Mouse (Mus musculus): ENCODE results near the gene Tmco5b. TPM values are rescaled to one million over a fixed set of nuclear protein-coding genes. Genes with fewer than 3 reads are reported as not detected.

Gene Tmco5b
- polyA plus RNA-seq (2015; fragmentation: Nextera tagmentation; extraction: Ambion mirVana) = not detected in 2 replicates

- Histone ChIP-seq H3K27ac (replicated peaks) (no peak within 1 kb of the TSS), H3K9ac (no peak within 1 kb of the TSS), H3K4me3 (no peak within 1 kb of the TSS), H3K4me2 (no peak within 1 kb of the TSS), H3K27me3 (replicated peaks) (no peaks in the 10 kb centered on the region), H3K9me3 (no peaks in the 10 kb centered on the region), H3K36me3 (no peaks in the 10 kb centered on the region), H3K4me1 (no peaks in the 10 kb centered on the region)
- WGBS = 75% methylated on average over 2 of the region's 2 CpGs
- ATAC-seq (ENCODE audit: extremely low read depth, insufficient number of reproducible peaks, low FRiP score, low TSS enrichment) = no peak
These were observed at the start of gene Tmco5b for GRCm38 (mm10) chr2:113285432-113285831. Tmco5b (plus strand) TSS chr2:113285732.

- Histone ChIP-seq H3K9ac (no peak overlapping the region), H3K27me3 (replicated peaks) (no peaks in the 10 kb centered on the region), H3K27ac (replicated peaks) (no peak overlapping the region), H3K9me3 (no peaks in the 10 kb centered on the region), H3K4me2 (no peak overlapping the region), H3K4me3 (no peak overlapping the region), H3K4me1 (no peaks in the 10 kb centered on the region), H3K36me3 (no peaks in the 10 kb centered on the region)
- WGBS = 55% methylated on average over 1 of the region's 1 CpGs
- ATAC-seq (ENCODE audit: extremely low read depth, insufficient number of reproducible peaks, low FRiP score, low TSS enrichment) = no peak
These were observed 48.5 kb upstream of the Tmco5b start for GRCm38 (mm10) chr2:113236993-113237392.

GRCm38 (mm10) chr2:113238871-113239270 is 46.7 kb upstream of the Tmco5b start:
- H3K4me1 ChIP-seq = no peaks in the 10 kb centered on the region
- H3K4me3 ChIP-seq = no peak overlapping the region
- no peaks in the 10 kb centered on the region for H3K36me3 ChIP-seq
- 66% methylated on average over 5 of the region's 5 CpGs for WGBS
- H3K9ac ChIP-seq = no peak overlapping the region
- no peaks in the 10 kb centered on the region for H3K9me3 ChIP-seq
- H3K27me3 ChIP-seq (replicated peaks) = no peaks in the 10 kb centered on the region
- H3K27ac ChIP-seq (replicated peaks) = no peak overlapping the region
- no peak for ATAC-seq (ENCODE audit: extremely low read depth, insufficient number of reproducible peaks, low FRiP score, low TSS enrichment)
- H3K4me2 ChIP-seq = no peak overlapping the region

- 0 out of 2 replicates have a peak, but pooled peaks cover 9% of the 10 kb centered on the region for H3K27me3 ChIP-seq (replicated peaks)
- H3K4me2 ChIP-seq = peak overlapping the region; percentile 46
- H3K9me3 ChIP-seq = no peaks in the 10 kb centered on the region
- peak overlapping the region; percentile 52; the same call in 1 of the 2 replicates for H3K9ac ChIP-seq
- no peak overlapping the region for H3K4me3 ChIP-seq
- no peaks in the 10 kb centered on the region for H3K36me3 ChIP-seq
- H3K4me1 ChIP-seq = no peaks in the 10 kb centered on the region
- ATAC-seq (ENCODE audit: extremely low read depth, insufficient number of reproducible peaks, low FRiP score, low TSS enrichment) = no peak
- WGBS = 33% methylated on average over 18 of the region's 18 CpGs
- no peak overlapping the region for H3K27ac ChIP-seq (replicated peaks)
These were observed 17.1 kb downstream of the Tmco5b start for GRCm38 (mm10) chr2:113302349-113303239.

GRCm38 (mm10) chr2:113303240-113303538 is 17.7 kb downstream of the Tmco5b start:
- H3K4me3 ChIP-seq = no peak overlapping the region
- H3K9me3 ChIP-seq = no peaks in the 10 kb centered on the region
- H3K4me2 ChIP-seq = no peak overlapping the region
- 0 out of 2 replicates have a peak, but pooled peaks cover 9% of the 10 kb centered on the region for H3K27me3 ChIP-seq (replicated peaks)
- no peaks in the 10 kb centered on the region for H3K36me3 ChIP-seq
- no peak overlapping the region for H3K27ac ChIP-seq (replicated peaks)
- no peak; the same call in 1 of the 2 replicates for ATAC-seq (ENCODE audit: extremely low read depth, insufficient number of reproducible peaks, low FRiP score, low TSS enrichment)
- H3K9ac ChIP-seq = no peak overlapping the region
- WGBS = 58% methylated on average over 4 of the region's 4 CpGs
- no peaks in the 10 kb centered on the region for H3K4me1 ChIP-seq

- no peak overlapping the region for H3K9ac ChIP-seq
- H3K4me1 ChIP-seq = no peaks in the 10 kb centered on the region
- H3K27ac ChIP-seq (replicated peaks) = no peak overlapping the region
- no peaks in the 10 kb centered on the region for H3K36me3 ChIP-seq
- H3K27me3 ChIP-seq (replicated peaks) = 0 out of 2 replicates have a peak, but pooled peaks cover 9% of the 10 kb centered on the region
- no peak for ATAC-seq (ENCODE audit: extremely low read depth, insufficient number of reproducible peaks, low FRiP score, low TSS enrichment)
- H3K4me3 ChIP-seq = no peak overlapping the region
- H3K9me3 ChIP-seq = no peaks in the 10 kb centered on the region
- 10% methylated on average over 4 of the region's 4 CpGs for WGBS
- H3K4me2 ChIP-seq = no peak overlapping the region
These were observed 19.8 kb downstream of the Tmco5b start for GRCm38 (mm10) chr2:113305339-113305738.

- Histone ChIP-seq H3K4me1 (no peaks in the 10 kb centered on the region), H3K9me3 (0 out of 2 replicates have a peak, but pooled peaks cover 4% of the 10 kb centered on the region), H3K4me3 (no peak overlapping the region), H3K27me3 (replicated peaks) (no peaks in the 10 kb centered on the region), H3K9ac (no peak overlapping the region), H3K4me2 (no peak overlapping the region), H3K27ac (replicated peaks) (no peak overlapping the region), H3K36me3 (no peaks in the 10 kb centered on the region)
- 81% methylated on average over 3 of the region's 3 CpGs for WGBS
- no peak for ATAC-seq (ENCODE audit: extremely low read depth, insufficient number of reproducible peaks, low FRiP score, low TSS enrichment)
These were observed 25.7 kb downstream of the Tmco5b start for GRCm38 (mm10) chr2:113311211-113311610.

GRCm38 (mm10) chr2:113323016-113323415 is 37.5 kb downstream of the Tmco5b start:
- Histone ChIP-seq H3K4me3 (no peak overlapping the region), H3K27ac (replicated peaks) (no peak overlapping the region), H3K4me2 (no peak overlapping the region), H3K4me1 (peaks cover 7% of the 10 kb centered on the region), H3K27me3 (replicated peaks) (peaks cover 4% of the 10 kb centered on the region), H3K36me3 (no peaks in the 10 kb centered on the region), H3K9me3 (no peaks in the 10 kb centered on the region; the same call in 1 of the 2 replicates), H3K9ac (no peak overlapping the region)
- no peak for ATAC-seq (ENCODE audit: extremely low read depth, insufficient number of reproducible peaks, low FRiP score, low TSS enrichment)
- 35% methylated on average over 7 of the region's 7 CpGs for WGBS

GRCm38 (mm10) chr2:113333799-113334541 is 48.4 kb downstream of the Tmco5b start:
- H3K4me2 ChIP-seq = no peak overlapping the region
- 49% methylated on average over 9 of the region's 9 CpGs for WGBS
- H3K27ac ChIP-seq (replicated peaks) = no peak overlapping the region
- no peak overlapping the region for H3K9ac ChIP-seq
- H3K9me3 ChIP-seq = no peaks in the 10 kb centered on the region
- ATAC-seq (ENCODE audit: extremely low read depth, insufficient number of reproducible peaks, low FRiP score, low TSS enrichment) = no peak
- H3K4me1 ChIP-seq = no peaks in the 10 kb centered on the region
- H3K27me3 ChIP-seq (replicated peaks) = peaks cover under 1% of the 10 kb centered on the region; the same call in 1 of the 2 replicates
- H3K36me3 ChIP-seq = no peaks in the 10 kb centered on the region
- H3K4me3 ChIP-seq = no peak overlapping the region

- 73% methylated on average over 3 of the region's 3 CpGs for WGBS
- Histone ChIP-seq H3K4me1 (no peaks in the 10 kb centered on the region), H3K9me3 (no peaks in the 10 kb centered on the region), H3K9ac (no peak overlapping the region), H3K27ac (replicated peaks) (no peak overlapping the region), H3K4me3 (no peak overlapping the region), H3K36me3 (no peaks in the 10 kb centered on the region), H3K27me3 (replicated peaks) (no peaks in the 10 kb centered on the region), H3K4me2 (no peak overlapping the region)
- no peak for ATAC-seq (ENCODE audit: extremely low read depth, insufficient number of reproducible peaks, low FRiP score, low TSS enrichment)
These were observed 50.2 kb downstream of the Tmco5b start for GRCm38 (mm10) chr2:113335561-113336294.

- no peak for ATAC-seq (ENCODE audit: extremely low read depth, insufficient number of reproducible peaks, low FRiP score, low TSS enrichment)
These were observed 59.0 kb downstream of the Tmco5b start for GRCm38 (mm10) chr2:113344536-113344935.

More at GRCm38 (mm10) chr2:113344536-113344935, 59.0 kb downstream of the Tmco5b start:
- Histone ChIP-seq H3K27ac (replicated peaks) (no peak overlapping the region), H3K4me1 (0 out of 2 replicates have a peak, but pooled peaks cover 6% of the 10 kb centered on the region), H3K9ac (no peak overlapping the region), H3K4me3 (no peak overlapping the region), H3K9me3 (no peaks in the 10 kb centered on the region), H3K4me2 (no peak overlapping the region), H3K27me3 (replicated peaks) (no peaks in the 10 kb centered on the region), H3K36me3 (no peaks in the 10 kb centered on the region)
- 67% methylated on average over 2 of the region's 2 CpGs for WGBS

Measured in heart, embryonic 13.5 days (tissue).